Mouse (Mus musculus) liver, embryonic 14.5 days (tissue): ENCODE measurements around the gene Dag1. TPM values are rescaled to one million over a fixed set of nuclear protein-coding genes. Genes with fewer than 3 reads are reported as not detected.

Experiments
- ATAC-seq: fragments of 200-750 bp; cut with Nextera tagmentation; 2 replicates; pipeline ENCODE4 v1.8.0; 2017; ENCODE audit warnings: moderate number of reproducible peaks, mild to moderate bottlenecking, moderate library complexity; ENCODE audit not compliant: insufficient read depth
- DNase-seq, 3 experiments: peaks; one replicate each; pipeline ENCODE4 v3.0.0-alpha.2; 2012 to 2013; ENCODE audit warnings: low read depth in 3 of 3, low spot score in 3 of 3
- H3K27ac ChIP-seq: fragments of 300-500 bp; sonication (generic); 2 replicates; pipeline ENCODE4 v1.5.1; 2014; ENCODE audit warnings: moderate library complexity, mild to moderate bottlenecking, control low read depth, inconsistent platforms
- H3K27me3 ChIP-seq: fragments of 300-500 bp; sonication (generic); 2 replicates; pipeline ENCODE4 v1.6.1; 2014; ENCODE audit warnings: mild to moderate bottlenecking, low read length, moderate library complexity; ENCODE audit not compliant: control insufficient read depth, insufficient read depth
- H3K36me3 ChIP-seq: fragments of 300-500 bp; sonication (generic); replicated peaks from 2 replicates; pipeline ENCODE4 v1.6.1; 2014; ENCODE audit warnings: low read depth; ENCODE audit not compliant: control insufficient read depth, insufficient read depth
- H3K4me1 ChIP-seq, 2 experiments: fragments of 200-500 bp in 1 of 2; fragments of 300-500 bp in 1 of 2; sonication (generic) in 1 of 2; replicated peaks; 2 replicates each; pipeline ENCODE4 v1.6.1; 2012 to 2014; ENCODE audit warnings: antibody characterized with exemption in 1 of 2, inconsistent platforms in 1 of 2, low read length in 1 of 2; ENCODE audit not compliant: control insufficient read depth in 2 of 2, insufficient read depth in 2 of 2
- H3K4me2 ChIP-seq: fragments of 300-500 bp; sonication (generic); 2 replicates; pipeline ENCODE4 v1.6.1; 2014; ENCODE audit warnings: low read depth, mild to moderate bottlenecking, control low read depth, moderate library complexity
- H3K4me3 ChIP-seq, 2 experiments: fragments of 200-500 bp in 1 of 2; fragments of 300-500 bp in 1 of 2; sonication (generic) in 1 of 2; 2 replicates each; pipeline ENCODE4 v1.5.1; 2012 to 2014; ENCODE audit warnings: low read depth in 2 of 2, low read length in 2 of 2, mild to moderate bottlenecking in 2 of 2, control low read depth in 1 of 2, inconsistent platforms in 1 of 2, moderate library complexity in 1 of 2; ENCODE audit not compliant: insufficient read depth in 1 of 2
- H3K9ac ChIP-seq: fragments of 300-500 bp; sonication (generic); replicated peaks from 2 replicates; pipeline ENCODE4 v1.6.1; 2014; ENCODE audit warnings: mild to moderate bottlenecking, control low read depth, moderate library complexity
- H3K9me3 ChIP-seq: fragments of 300-500 bp; sonication (generic); 2 replicates; pipeline ENCODE4 v1.6.1; 2016; ENCODE audit warnings: low read length, mixed read lengths; ENCODE audit not compliant: control insufficient read depth
- CTCF ChIP-seq: IDR thresholded peaks from 2 replicates; pipeline ENCODE4 v1.5.1; 2016; ENCODE audit warnings: antibody characterized with exemption, low read depth, control low read depth
- EP300 ChIP-seq: IDR thresholded peaks from 2 replicates; pipeline ENCODE4 v1.6.1; 2016; ENCODE audit warnings: antibody characterized with exemption, low read depth
- WGBS: fragments of 180-500 bp; shearing (Covaris S2); extraction: QIAGEN DNeasy Blood & Tissue Kit; methylation state at CpG from one replicate; pipeline ENCODE4 v1.1.7; 2014; ENCODE audit not compliant: insufficient replicate concordance; 5-methylcytosine and 5-hydroxymethylcytosine counted together
- polyA plus RNA-seq, 2 experiments: library from polyadenylated mRNA; depleted of rRNA in 1 of 2; stranded (reverse) in 1 of 2; unstranded in 1 of 2; fragments of >200 nt; fragmentation: Nextera tagmentation in 1 of 2; extraction: Ambion mirVana in 1 of 2; gene quantifications; 2 replicates each; pipeline versions ENCODE4 v1.2.1 to v1.2.3; 2012 to 2014

Dag1 gene
- polyA plus RNA-seq, 2 experiments, result 5.3 to 12.0 TPM

GRCm38 (mm10) chr9:108172777-108173350, 90.9 kb downstream of the Dag1 start:
- Histone ChIP-seq H3K27me3 (no peaks in the 10 kb centered on the region), H3K9ac (no peak overlapping the region), H3K9me3 (no peaks in the 10 kb centered on the region), H3K27ac (no peak overlapping the region), H3K4me2 (no peak overlapping the region), H3K4me1 (no peaks in the 10 kb centered on the region), H3K4me3 (no peak overlapping the region), H3K36me3 (no peaks in the 10 kb centered on the region)
- DNase-seq (no peak), ATAC-seq (no peak)
- no peak for TF ChIP-seq EP300
- TF ChIP-seq CTCF, result no peak
- WGBS, result 58% methylated on average over 5 of the region's 5 CpGs

GRCm38 (mm10) chr9:108169751-108170150, 94.0 kb downstream of the Dag1 start:
- Histone ChIP-seq H3K4me2 (no peak overlapping the region), H3K27ac (no peak overlapping the region), H3K4me1 (no peaks in the 10 kb centered on the region), H3K27me3 (no peaks in the 10 kb centered on the region), H3K9ac (no peak overlapping the region), H3K4me3 (no peak overlapping the region), H3K36me3 (no peaks in the 10 kb centered on the region), H3K9me3 (no peaks in the 10 kb centered on the region)
- DNase-seq (no peak), ATAC-seq (no peak)
- WGBS, result 76% methylated on average over 10 of the region's 10 CpGs
- no peak for TF ChIP-seq CTCF
- no peak for TF ChIP-seq EP300

GRCm38 (mm10) chr9:108165143-108165542, 98.6 kb downstream of the Dag1 start:
- 50% methylated on average over 8 of the region's 8 CpGs for WGBS
- TF ChIP-seq EP300 (no peak), CTCF (no peak)
- no peak overlapping the region for H3K4me2 ChIP-seq

GRCm38 (mm10) chr9:108163646-108164284, 100.0 kb downstream of the Dag1 start:
- no peaks in the 10 kb centered on the region for H3K36me3 ChIP-seq
- TF ChIP-seq CTCF, result no peak
- H3K27me3 ChIP-seq, result no peaks in the 10 kb centered on the region
- ATAC-seq (no peak), DNase-seq (no peak)
- H3K4me2 ChIP-seq, result no peak overlapping the region
- H3K4me1 ChIP-seq, result no peaks in the 10 kb centered on the region
- no peak overlapping the region for H3K9ac ChIP-seq
- no peak overlapping the region for H3K4me3 ChIP-seq
- no peak overlapping the region for H3K27ac ChIP-seq
- H3K9me3 ChIP-seq, result no peaks in the 10 kb centered on the region
- WGBS, result 43% methylated on average over 16 of the region's 16 CpGs

More at GRCm38 (mm10) chr9:108165143-108165542, 98.6 kb downstream of the Dag1 start:
- Histone ChIP-seq H3K27ac (no peak overlapping the region), H3K4me1 (no peaks in the 10 kb centered on the region), H3K36me3 (no peaks in the 10 kb centered on the region), H3K27me3 (no peaks in the 10 kb centered on the region), H3K4me3 (no peak overlapping the region), H3K9me3 (no peaks in the 10 kb centered on the region), H3K9ac (no peak overlapping the region)
- DNase-seq, result no peak
- no peak for ATAC-seq

GRCm38 (mm10) chr9:108157891-108158290, 105.9 kb downstream of the Dag1 start:
- H3K4me1 ChIP-seq, result no peaks in the 10 kb centered on the region
- H3K9ac ChIP-seq, result no peak overlapping the region
- H3K4me3 ChIP-seq, result no peak overlapping the region
- WGBS, result 53% methylated on average over 7 of the region's 7 CpGs
- H3K36me3 ChIP-seq, result no peaks in the 10 kb centered on the region
- ATAC-seq (no peak), DNase-seq (no peak)
- H3K27ac ChIP-seq, result no peak overlapping the region
- TF ChIP-seq CTCF, result no peak
- no peak overlapping the region for H3K4me2 ChIP-seq
- no peaks in the 10 kb centered on the region for H3K9me3 ChIP-seq
- no peaks in the 10 kb centered on the region for H3K27me3 ChIP-seq
